Mouse (Mus musculus) neural tube, embryonic 11.5 days (tissue): ENCODE results near the gene Zfp94. TPM values are rescaled to one million over a fixed set of nuclear protein-coding genes. Genes with fewer than 3 reads are reported as not detected.

ENCODE experiments used
- ATAC-seq: fragments of 200-750 bp; cut with Nextera tagmentation; 2 replicates; pipeline ENCODE4 v1.8.0; 2017; ENCODE audit warnings: moderate number of reproducible peaks, mild to moderate bottlenecking, moderate TSS enrichment, moderate library complexity; ENCODE audit not compliant: insufficient read depth, low FRiP score, low TSS enrichment
- DNase-seq: peaks from one replicate; pipeline ENCODE4 v3.0.0-alpha.2; 2015; ENCODE audit warnings: low spot score
- H3K27ac ChIP-seq: fragments of 300-500 bp; sonication (generic); 2 replicates; pipeline ENCODE4 v1.5.1; 2014; ENCODE audit warnings: low read depth, mild to moderate bottlenecking, low read length
- H3K27me3 ChIP-seq: fragments of 300-500 bp; sonication (generic); 2 replicates; pipeline ENCODE4 v1.6.1; 2014; ENCODE audit warnings: mild to moderate bottlenecking, low read length, mixed read lengths; ENCODE audit not compliant: control insufficient read depth, insufficient read depth
- H3K36me3 ChIP-seq: fragments of 300-500 bp; sonication (generic); 2 replicates; pipeline ENCODE4 v1.6.1; 2014; ENCODE audit warnings: mild to moderate bottlenecking, low read length, moderate library complexity, mixed read lengths; ENCODE audit not compliant: control insufficient read depth, insufficient read depth
- H3K4me1 ChIP-seq: fragments of 300-500 bp; sonication (generic); 2 replicates; pipeline ENCODE4 v1.6.1; 2014; ENCODE audit warnings: low read length, mixed read lengths; ENCODE audit not compliant: control insufficient read depth, insufficient read depth
- H3K4me2 ChIP-seq: fragments of 300-500 bp; sonication (generic); 2 replicates; pipeline ENCODE4 v1.6.1; 2014; ENCODE audit warnings: low read depth, mild to moderate bottlenecking, moderate library complexity
- H3K4me3 ChIP-seq: fragments of 300-500 bp; sonication (generic); 2 replicates; pipeline ENCODE4 v1.5.1; 2014; ENCODE audit warnings: low read depth, low read length
- H3K9ac ChIP-seq: fragments of 300-500 bp; sonication (generic); 2 replicates; pipeline ENCODE4 v1.6.1; 2014; ENCODE audit warnings: mild to moderate bottlenecking, low read length
- H3K9me3 ChIP-seq: fragments of 300-500 bp; sonication (generic); 2 replicates; pipeline ENCODE4 v1.6.1; 2016; ENCODE audit warnings: low read length; ENCODE audit not compliant: control insufficient read depth
- WGBS: fragments of 180-500 bp; shearing (Covaris S2); extraction: QIAGEN DNeasy Blood & Tissue Kit; methylation state at CpG from one replicate; pipeline ENCODE4 v1.1.7; 2014; 5-methylcytosine and 5-hydroxymethylcytosine counted together
- polyA plus RNA-seq: library from polyadenylated mRNA; unstranded; fragments of >200 nt; fragmentation: Nextera tagmentation; extraction: Ambion mirVana; gene quantifications from 2 replicates; pipeline ENCODE4 v1.2.1, GENCODE M21; 2014

Zfp94 gene
- polyA plus RNA-seq, 1 experiment from 2014 or later, result 16.5 TPM

- H3K4me3 ChIP-seq, result peak overlapping the region; percentile 10; the same call in 1 of the 2 replicates
- no peaks in the 10 kb centered on the region for H3K4me1 ChIP-seq
- DNase-seq, result peak; percentile 43
- H3K27me3 ChIP-seq, result no peaks in the 10 kb centered on the region
- WGBS, result 8% methylated on average over 13 of the region's 13 CpGs
- ATAC-seq, result peak; percentile 75
- H3K4me2 ChIP-seq, result peak overlapping the region; percentile 24
- peak overlapping the region; percentile 2 for H3K9ac ChIP-seq
- no peaks in the 10 kb centered on the region for H3K9me3 ChIP-seq
- no peak overlapping the region for H3K27ac ChIP-seq
- no peaks in the 10 kb centered on the region for H3K36me3 ChIP-seq
Measured at GRCm38 (mm10) chr7:24325675-24326128, 9.2 kb upstream of the Zfp94 start.

- Histone ChIP-seq H3K27me3 (no peaks in the 10 kb centered on the region), H3K4me3 (no peak overlapping the region), H3K4me1 (no peaks in the 10 kb centered on the region), H3K36me3 (no peaks in the 10 kb centered on the region), H3K9me3 (no peaks in the 10 kb centered on the region), H3K27ac (no peak overlapping the region), H3K4me2 (peak overlapping the region; percentile 24), H3K9ac (peak overlapping the region; percentile 2; the same call in 1 of the 2 replicates)
- 94% methylated on average over 6 of the region's 6 CpGs for WGBS
- ATAC-seq (no peak), DNase-seq (no peak)
Measured at GRCm38 (mm10) chr7:24325197-24325596, 8.7 kb upstream of the Zfp94 start.

- Histone ChIP-seq H3K4me1 (no peaks in the 10 kb centered on the region), H3K27ac (no peak overlapping the region), H3K36me3 (no peaks in the 10 kb centered on the region), H3K9me3 (no peaks in the 10 kb centered on the region), H3K9ac (no peak overlapping the region), H3K27me3 (no peaks in the 10 kb centered on the region), H3K4me2 (no peak overlapping the region), H3K4me3 (no peak overlapping the region)
- ATAC-seq (no peak), DNase-seq (no peak)
- WGBS, result 74% methylated on average over 4 of the region's 4 CpGs
Measured at GRCm38 (mm10) chr7:24322593-24322992, 6.1 kb upstream of the Zfp94 start.

- Histone ChIP-seq H3K27me3 (no peaks in the 10 kb centered on the region), H3K4me3 (no peak overlapping the region), H3K27ac (no peak overlapping the region), H3K4me2 (no peak overlapping the region), H3K9ac (no peak overlapping the region), H3K36me3 (no peaks in the 10 kb centered on the region), H3K9me3 (no peaks in the 10 kb centered on the region), H3K4me1 (no peaks in the 10 kb centered on the region)
- 76% methylated on average over 6 of the region's 6 CpGs for WGBS
- no peak for ATAC-seq
- no peak for DNase-seq
Measured at GRCm38 (mm10) chr7:24318942-24319341, 2.5 kb upstream of the Zfp94 start.

- H3K9ac ChIP-seq, result peak overlapping the region; percentile 75
- DNase-seq, result no peak
- H3K4me3 ChIP-seq, result peak overlapping the region; percentile 59
- WGBS, result 32% methylated on average over 29 of the region's 29 CpGs
- peak overlapping the region; percentile 76 for H3K4me2 ChIP-seq
- H3K9me3 ChIP-seq, result no peaks in the 10 kb centered on the region
- H3K27ac ChIP-seq, result no peak overlapping the region
- no peaks in the 10 kb centered on the region for H3K27me3 ChIP-seq
- no peak; the same call in 1 of the 2 replicates for ATAC-seq
- H3K36me3 ChIP-seq, result no peaks in the 10 kb centered on the region
- H3K4me1 ChIP-seq, result no peaks in the 10 kb centered on the region
Measured at GRCm38 (mm10) chr7:24315726-24316566, 520 bp downstream of the Zfp94 start.

GRCm38 (mm10) chr7:24300771-24301282, 15.6 kb downstream of the Zfp94 start, which contains the start of gene Zfp61:
TSS of gene Zfp61 (minus strand) at chr7:24301232.
- WGBS, result 2% methylated on average over 13 of the region's 13 CpGs
- Histone ChIP-seq H3K36me3 (peaks cover 9% of the 10 kb centered on the region), H3K4me3 (peak within 1 kb of the TSS; percentile 75), H3K27me3 (no peaks in the 10 kb centered on the region), H3K4me1 (peaks cover 9% of the 10 kb centered on the region), H3K27ac (0 out of 2 replicates have a peak within 1 kb of the TSS, but pooled peaks have one; percentile 53), H3K9ac (peak within 1 kb of the TSS; percentile 62), H3K4me2 (peak within 1 kb of the TSS; percentile 90), H3K9me3 (no peaks in the 10 kb centered on the region)
- peak; percentile 49 for ATAC-seq
- peak; percentile 78 for DNase-seq

- no peaks in the 10 kb centered on the region for H3K9me3 ChIP-seq
- peak overlapping the region; percentile 75 for H3K4me3 ChIP-seq
- H3K4me2 ChIP-seq, result peak overlapping the region; percentile 90
- H3K4me1 ChIP-seq, result peaks cover 9% of the 10 kb centered on the region
- H3K27ac ChIP-seq, result peak overlapping the region; percentile 53; the same call in 1 of the 2 replicates
- peak; percentile 35 for DNase-seq
- H3K9ac ChIP-seq, result peak overlapping the region; percentile 62
- WGBS, result 2% methylated on average over 18 of the region's 18 CpGs
- peaks cover 12% of the 10 kb centered on the region for H3K36me3 ChIP-seq
- ATAC-seq, result peak; percentile 38
- H3K27me3 ChIP-seq, result no peaks in the 10 kb centered on the region
Measured at GRCm38 (mm10) chr7:24299823-24300481, 16.5 kb downstream of the Zfp94 start.

DNA sequence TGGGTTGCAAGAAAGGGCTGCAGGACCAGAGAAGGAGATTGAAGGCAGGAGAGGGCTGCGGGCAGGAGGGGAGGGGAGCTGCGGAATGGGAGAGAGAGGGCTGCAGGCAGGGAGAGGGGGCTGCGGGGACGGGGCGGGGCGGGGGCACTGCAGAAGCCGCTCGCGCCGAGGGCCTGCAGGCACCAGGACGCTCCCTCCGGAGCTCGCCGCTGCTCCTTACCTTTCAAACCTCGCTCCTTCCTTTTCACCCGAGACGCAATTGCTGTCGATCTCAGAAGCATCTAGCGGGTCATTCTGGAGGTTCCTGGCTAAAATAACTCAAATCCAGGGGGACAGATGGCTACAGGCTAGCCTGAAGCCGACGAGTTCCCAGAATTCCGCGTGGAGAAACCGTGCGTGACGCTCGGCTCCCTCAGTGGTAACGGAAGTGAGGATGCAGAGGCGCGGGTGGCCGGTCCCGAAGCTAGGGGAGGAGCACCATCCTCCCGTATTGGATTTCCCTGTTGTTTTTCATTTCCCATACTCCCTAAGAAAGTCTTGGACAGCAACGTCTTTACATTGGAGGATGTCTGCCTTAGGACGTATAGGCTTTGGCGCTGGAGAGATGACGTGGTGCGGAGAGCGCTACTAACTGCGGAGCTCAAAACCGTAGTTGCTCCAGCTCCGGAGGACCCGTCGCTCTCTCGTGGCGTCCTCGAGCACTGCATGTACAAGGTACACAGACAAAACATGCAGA, 17.3 kb downstream of the Zfp94 start:
- peak overlapping the region; percentile 87 for H3K9ac ChIP-seq
- peak overlapping the region; percentile 90 for H3K4me2 ChIP-seq
- H3K27me3 ChIP-seq, result no peaks in the 10 kb centered on the region
- peaks cover 14% of the 10 kb centered on the region for H3K36me3 ChIP-seq
- DNase-seq, result peak; percentile 87
- 0% methylated on average over 43 of the region's 47 CpGs for WGBS
- ATAC-seq, result peak; percentile 81
- H3K9me3 ChIP-seq, result no peaks in the 10 kb centered on the region
- peaks cover 9% of the 10 kb centered on the region for H3K4me1 ChIP-seq
- H3K4me3 ChIP-seq, result peak overlapping the region; percentile 75
- H3K27ac ChIP-seq, result peak overlapping the region; percentile 84
